Mouse (Mus musculus): ENCODE results near the gene Mmgt2. TPM values are rescaled to one million over a fixed set of nuclear protein-coding genes. Genes with fewer than 3 reads are reported as not detected.

The Mmgt2 gene
- polyA plus RNA-seq, 1 experiment from 2014 or later, result 38.6 TPM

DNA sequence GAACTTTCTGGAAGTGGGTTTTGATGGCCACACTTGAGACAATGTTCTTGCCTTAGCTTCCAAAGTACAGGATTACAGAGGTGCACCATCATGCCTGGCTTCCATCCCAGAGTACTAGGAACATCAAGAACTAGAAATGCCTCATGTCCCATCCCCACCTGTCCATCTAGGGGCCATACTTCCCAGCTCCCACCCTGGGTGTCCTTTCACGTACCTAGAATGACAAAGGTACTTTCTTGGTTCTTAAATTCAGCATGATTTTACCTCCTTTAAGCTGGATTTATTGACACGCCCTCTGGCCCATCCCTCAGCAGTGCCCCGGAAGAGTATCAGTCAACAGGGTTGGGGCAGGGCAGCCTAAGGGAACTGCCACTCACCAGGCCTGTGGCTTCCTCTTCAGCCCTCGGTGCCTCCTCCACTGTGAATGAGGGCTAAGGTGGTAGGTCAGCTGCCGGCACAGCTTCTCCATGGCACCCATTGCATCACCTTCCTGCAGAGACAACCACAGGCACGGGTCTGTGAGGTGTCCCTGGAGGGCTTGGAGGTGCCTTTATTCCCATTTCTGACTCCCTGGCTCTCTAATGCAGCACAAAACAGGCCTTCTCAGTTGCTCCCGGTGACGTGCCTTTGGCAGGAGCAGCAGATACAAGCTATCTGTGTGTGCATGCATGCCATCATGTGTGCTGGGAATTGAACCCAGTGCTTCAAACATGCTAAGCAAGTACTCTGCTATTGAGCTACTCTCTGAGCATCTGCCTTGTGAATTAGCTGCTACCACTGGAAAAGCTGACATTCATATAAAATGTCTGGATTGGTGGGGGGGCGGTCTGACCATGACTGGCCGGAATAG lies 39.4 kb upstream of the Mmgt2 start:
- no peaks in the 10 kb centered on the region for H3K27me3 ChIP-seq (ENCODE audit: poor library complexity, severe bottlenecking)
- H3K4me1 ChIP-seq, result peaks cover 40% of the 10 kb centered on the region
- peaks cover 70% of the 10 kb centered on the region for H3K36me3 ChIP-seq (replicated peaks)
- no peak overlapping the region for H3K27ac ChIP-seq
- no peaks in the 10 kb centered on the region for H3K9me3 ChIP-seq
- no peak for DNase-seq (ENCODE audit: extremely low spot score, low spot score)
- H3K4me3 ChIP-seq, result no peak overlapping the region
- 81% methylated on average over 10 of the region's 10 CpGs for WGBS

- Histone ChIP-seq H3K27me3 (ENCODE audit: poor library complexity, severe bottlenecking) (peaks cover 8% of the 10 kb centered on the region; the same call in 1 of the 2 replicates), H3K9me3 (no peaks in the 10 kb centered on the region), H3K36me3 (replicated peaks) (peaks cover 58% of the 10 kb centered on the region), H3K27ac (no peak overlapping the region), H3K4me3 (no peak overlapping the region), H3K4me1 (peaks cover 36% of the 10 kb centered on the region)
- 90% methylated on average over 6 of the region's 6 CpGs for WGBS
- DNase-seq (ENCODE audit: extremely low spot score, low spot score), result no peak
These were observed 38.2 kb upstream of the Mmgt2 start for GRCm38 (mm10) chr11:62610304-62610703.

GRCm38 (mm10) chr11:62612604-62613003 lies 35.9 kb upstream of the Mmgt2 start:
- H3K9me3 ChIP-seq, result peaks cover 3% of the 10 kb centered on the region; the same call in 1 of the 2 replicates
- peaks cover 12% of the 10 kb centered on the region; the same call in 1 of the 2 replicates for H3K27me3 ChIP-seq (ENCODE audit: poor library complexity, severe bottlenecking)
- H3K27ac ChIP-seq, result peak overlapping the region; percentile 85
- H3K4me1 ChIP-seq, result peaks cover 26% of the 10 kb centered on the region
- H3K4me3 ChIP-seq, result no peak overlapping the region
- peaks cover 57% of the 10 kb centered on the region for H3K36me3 ChIP-seq (replicated peaks)
- 69% methylated on average over 10 of the region's 10 CpGs for WGBS
- no peak for DNase-seq (ENCODE audit: extremely low spot score, low spot score)

DNA sequence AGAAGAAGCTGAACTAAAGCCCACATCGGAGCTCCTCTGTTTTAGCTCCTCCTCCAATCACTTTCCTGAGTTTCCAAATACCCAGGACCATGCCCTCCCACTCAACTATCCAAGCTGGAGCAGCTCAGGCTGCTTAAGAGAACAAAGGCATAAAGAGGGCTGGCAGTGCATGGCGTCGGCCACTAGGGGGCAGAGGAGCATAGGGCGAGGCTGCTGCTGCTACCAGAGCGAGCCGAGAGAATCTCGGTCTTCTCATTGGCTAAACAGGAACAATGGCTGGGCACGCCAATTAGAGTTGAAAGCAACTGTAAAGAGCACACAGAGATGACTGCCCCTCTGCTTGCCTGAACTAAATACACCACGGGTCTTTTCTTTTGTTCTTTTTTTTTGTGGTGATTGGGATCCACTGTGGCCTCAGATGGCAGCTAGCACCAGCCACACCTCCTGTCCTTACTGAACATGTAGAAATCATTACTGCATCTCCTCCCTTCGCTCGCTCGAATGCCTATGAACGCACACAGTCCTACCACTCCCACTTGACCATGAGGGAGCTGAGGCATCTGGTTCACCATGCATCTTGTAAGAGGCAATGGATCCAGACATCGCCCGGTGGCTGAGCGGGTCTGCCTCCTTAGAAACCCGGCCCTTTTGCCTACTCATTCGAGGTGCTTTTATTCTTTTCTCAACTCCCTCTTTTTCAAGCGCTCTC lies 34.7 kb upstream of the Mmgt2 start:
- Histone ChIP-seq H3K27me3 (ENCODE audit: poor library complexity, severe bottlenecking) (peaks cover 12% of the 10 kb centered on the region; the same call in 1 of the 2 replicates), H3K36me3 (replicated peaks) (peaks cover 55% of the 10 kb centered on the region), H3K9me3 (peaks cover 3% of the 10 kb centered on the region; the same call in 1 of the 2 replicates), H3K4me1 (peaks cover 26% of the 10 kb centered on the region), H3K27ac (peak overlapping the region; percentile 85), H3K4me3 (peak overlapping the region; percentile 42)
- peak; percentile 96 for DNase-seq (ENCODE audit: extremely low spot score, low spot score)
- WGBS, result 11% methylated on average over 19 of the region's 19 CpGs

- Histone ChIP-seq H3K4me1 (peaks cover 26% of the 10 kb centered on the region), H3K9me3 (peaks cover 3% of the 10 kb centered on the region; the same call in 1 of the 2 replicates), H3K27ac (peak overlapping the region; percentile 85), H3K27me3 (ENCODE audit: poor library complexity, severe bottlenecking) (peaks cover 12% of the 10 kb centered on the region; the same call in 1 of the 2 replicates), H3K4me3 (no peak overlapping the region), H3K36me3 (replicated peaks) (peaks cover 56% of the 10 kb centered on the region)
- DNase-seq (ENCODE audit: extremely low spot score, low spot score), result no peak
- 89% methylated on average over 8 of the region's 8 CpGs for WGBS
These were observed 33.5 kb upstream of the Mmgt2 start for GRCm38 (mm10) chr11:62614876-62615410.

DNA sequence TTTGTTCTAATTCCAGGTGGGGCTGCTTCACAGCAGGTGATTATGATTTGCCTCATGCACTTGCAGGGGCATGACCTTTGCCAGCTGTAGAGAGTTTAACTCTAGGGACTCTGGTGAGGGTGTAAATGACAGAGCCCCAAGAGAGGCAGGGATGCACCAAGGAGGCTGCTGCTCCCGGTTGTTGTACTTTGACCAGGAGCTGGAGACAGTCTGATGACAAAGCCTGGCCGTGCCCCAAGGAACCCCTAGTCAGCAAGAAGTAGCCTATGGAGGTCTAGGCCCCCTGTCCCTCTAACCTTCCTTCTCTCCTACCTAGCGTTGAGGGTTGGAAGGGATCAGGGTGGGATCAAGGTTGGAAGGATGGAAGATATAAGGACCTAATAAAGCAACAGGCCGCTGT lies 33.0 kb upstream of the Mmgt2 start:
- Histone ChIP-seq H3K4me1 (peaks cover 26% of the 10 kb centered on the region), H3K27me3 (ENCODE audit: poor library complexity, severe bottlenecking) (peaks cover 12% of the 10 kb centered on the region; the same call in 1 of the 2 replicates), H3K9me3 (peaks cover 3% of the 10 kb centered on the region; the same call in 1 of the 2 replicates), H3K36me3 (replicated peaks) (peaks cover 56% of the 10 kb centered on the region), H3K4me3 (no peak overlapping the region), H3K27ac (no peak overlapping the region)
- DNase-seq (ENCODE audit: extremely low spot score, low spot score), result no peak
- WGBS, result 90% methylated on average over 4 of the region's 4 CpGs

DNA sequence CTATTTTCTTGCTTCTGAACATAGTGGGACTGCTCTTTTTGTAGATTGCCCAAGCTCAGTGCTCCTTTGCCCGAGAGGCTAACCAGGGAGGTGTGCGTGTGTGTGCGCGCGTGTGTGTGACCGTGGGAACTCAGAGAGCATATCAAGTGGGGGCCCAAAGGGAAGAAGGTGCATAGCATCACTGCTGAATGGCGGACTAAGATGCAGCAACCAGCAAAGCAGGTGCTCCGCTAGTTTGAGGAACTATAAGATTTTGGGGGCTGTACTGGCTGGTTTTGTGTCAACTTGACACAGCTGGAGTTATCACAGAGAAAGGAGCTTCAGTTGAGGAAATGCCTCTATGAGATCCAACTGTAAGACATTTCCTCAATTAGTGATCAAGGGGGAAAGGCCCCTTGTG lies 27.4 kb upstream of the Mmgt2 start:
- Histone ChIP-seq H3K4me1 (peaks cover 31% of the 10 kb centered on the region), H3K4me3 (no peak overlapping the region), H3K27ac (no peak overlapping the region), H3K36me3 (replicated peaks) (peaks cover 41% of the 10 kb centered on the region), H3K27me3 (ENCODE audit: poor library complexity, severe bottlenecking) (no peaks in the 10 kb centered on the region), H3K9me3 (peaks cover 3% of the 10 kb centered on the region; the same call in 1 of the 2 replicates)
- no peak for DNase-seq (ENCODE audit: extremely low spot score, low spot score)
- 97% methylated on average over 8 of the region's 8 CpGs for WGBS

- H3K4me3 ChIP-seq, result no peak overlapping the region
- DNase-seq (ENCODE audit: extremely low spot score, low spot score), result no peak
- peaks cover 31% of the 10 kb centered on the region for H3K4me1 ChIP-seq
- WGBS, result 82% methylated on average over 4 of the region's 4 CpGs
- H3K36me3 ChIP-seq (replicated peaks), result peaks cover 36% of the 10 kb centered on the region
- no peak overlapping the region for H3K27ac ChIP-seq
- peaks cover 2% of the 10 kb centered on the region; the same call in 1 of the 2 replicates for H3K9me3 ChIP-seq
- no peaks in the 10 kb centered on the region for H3K27me3 ChIP-seq (ENCODE audit: poor library complexity, severe bottlenecking)
These were observed 26.7 kb upstream of the Mmgt2 start for GRCm38 (mm10) chr11:62621586-62622283.

- H3K4me1 ChIP-seq, result peaks cover 34% of the 10 kb centered on the region
- H3K27ac ChIP-seq, result peak overlapping the region; percentile 22
- H3K36me3 ChIP-seq (replicated peaks), result peaks cover 29% of the 10 kb centered on the region
- no peak for DNase-seq (ENCODE audit: extremely low spot score, low spot score)
- H3K4me3 ChIP-seq, result no peak overlapping the region
- no peaks in the 10 kb centered on the region for H3K27me3 ChIP-seq (ENCODE audit: poor library complexity, severe bottlenecking)
- WGBS, result 49% methylated on average over 4 of the region's 4 CpGs
- no peaks in the 10 kb centered on the region for H3K9me3 ChIP-seq
These were observed 25.6 kb upstream of the Mmgt2 start for GRCm38 (mm10) chr11:62622850-62623249.

GRCm38 (mm10) chr11:62624341-62625291 lies 23.8 kb upstream of the Mmgt2 start:
- DNase-seq (ENCODE audit: extremely low spot score, low spot score), result peak; percentile 29
- peaks cover 52% of the 10 kb centered on the region for H3K4me1 ChIP-seq

DNA sequence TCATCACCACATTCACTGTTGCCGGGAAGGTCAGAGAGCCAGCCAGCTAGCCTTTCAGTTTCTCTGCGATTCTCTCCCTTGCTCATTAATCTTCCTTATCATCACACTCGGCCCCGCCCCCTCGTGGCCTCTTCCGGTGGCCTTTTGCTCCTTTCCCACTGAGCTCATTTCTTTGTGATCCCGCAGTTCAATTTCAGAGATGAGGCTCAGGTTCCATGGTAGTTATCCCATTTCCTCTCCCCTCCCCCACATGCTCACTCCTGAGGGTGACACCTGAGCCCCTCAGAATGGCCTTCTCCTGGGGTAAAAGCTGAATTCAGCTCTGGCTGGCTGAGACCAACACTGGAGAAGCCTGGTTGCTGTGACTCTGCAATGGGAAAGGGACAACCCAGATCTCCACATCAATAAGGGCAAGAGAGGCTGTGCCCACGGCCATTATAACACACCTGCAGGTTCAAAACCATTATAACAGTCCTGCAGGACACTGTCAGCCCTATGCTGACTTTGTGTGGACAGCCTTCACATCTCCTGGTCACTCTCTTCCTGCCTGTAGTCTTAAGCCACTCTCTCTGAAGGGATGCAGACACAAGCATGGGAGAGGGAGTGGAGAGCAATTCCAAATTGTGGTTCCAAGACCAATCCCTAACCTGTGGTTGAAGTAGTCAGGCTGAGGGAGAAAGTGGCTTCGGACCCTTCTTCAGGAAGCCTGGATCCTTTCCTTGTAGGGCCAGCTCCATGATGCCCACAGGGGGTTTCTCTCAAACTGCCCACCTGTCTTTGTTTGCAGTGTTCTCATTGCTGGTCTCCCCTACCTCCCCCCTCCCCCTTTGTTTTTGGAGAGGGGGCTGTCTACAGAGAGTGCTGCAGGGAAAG lies 18.9 kb upstream of the Mmgt2 start:
- Histone ChIP-seq H3K4me3 (peak overlapping the region; percentile 48), H3K4me1 (peaks cover 62% of the 10 kb centered on the region)

More at GRCm38 (mm10) chr11:62624341-62625291, 23.8 kb upstream of the Mmgt2 start:
- H3K27me3 ChIP-seq (ENCODE audit: poor library complexity, severe bottlenecking), result no peaks in the 10 kb centered on the region
- 72% methylated on average over 10 of the region's 10 CpGs for WGBS
- H3K27ac ChIP-seq, result peak overlapping the region; percentile 56
- no peak overlapping the region; the same call in 1 of the 2 replicates for H3K4me3 ChIP-seq
- peaks cover 14% of the 10 kb centered on the region for H3K36me3 ChIP-seq (replicated peaks)
- no peaks in the 10 kb centered on the region for H3K9me3 ChIP-seq

More for the DNA sequence above, 18.9 kb upstream of the Mmgt2 start:
- H3K27ac ChIP-seq, result peak overlapping the region; percentile 91
- 1% methylated on average over 9 of the region's 9 CpGs for WGBS
- H3K9me3 ChIP-seq, result no peaks in the 10 kb centered on the region
- peak; percentile 53 for DNase-seq (ENCODE audit: extremely low spot score, low spot score)
- peaks cover 7% of the 10 kb centered on the region for H3K36me3 ChIP-seq (replicated peaks)
- no peaks in the 10 kb centered on the region for H3K27me3 ChIP-seq (ENCODE audit: poor library complexity, severe bottlenecking)
